Mouse (Mus musculus) liver, embryonic 12.5 days (tissue): ENCODE data around the gene Pde9a. TPM values are rescaled to one million over a fixed set of nuclear protein-coding genes. Genes with fewer than 3 reads are reported as not detected.

Experiments used
- ATAC-seq: fragments of 200-750 bp; cut with Nextera tagmentation; 2 replicates; pipeline ENCODE4 v1.8.0; 2017; ENCODE audit warnings: moderate number of reproducible peaks, mild to moderate bottlenecking, moderate library complexity
- H3K27ac ChIP-seq: fragments of 300-500 bp; sonication (generic); 2 replicates; pipeline ENCODE4 v1.5.1; 2016; ENCODE audit warnings: mild to moderate bottlenecking
- H3K27me3 ChIP-seq: fragments of 300-500 bp; sonication (generic); replicated peaks from 2 replicates; pipeline ENCODE4 v1.6.1; 2016; ENCODE audit warnings: mild to moderate bottlenecking, moderate library complexity
- H3K36me3 ChIP-seq: fragments of 300-500 bp; sonication (generic); 2 replicates; pipeline ENCODE4 v1.6.1; 2016; ENCODE audit warnings: mild to moderate bottlenecking, moderate library complexity
- H3K4me1 ChIP-seq: fragments of 300-500 bp; sonication (generic); 2 replicates; pipeline ENCODE4 v1.6.1; 2016
- H3K4me2 ChIP-seq: fragments of 300-500 bp; sonication (generic); 2 replicates; pipeline ENCODE4 v1.6.1; 2016; ENCODE audit warnings: mild to moderate bottlenecking, moderate library complexity
- H3K4me3 ChIP-seq: fragments of 300-500 bp; sonication (generic); 2 replicates; pipeline ENCODE4 v1.5.1; 2016; ENCODE audit warnings: mild to moderate bottlenecking, moderate library complexity
- H3K9ac ChIP-seq: fragments of 300-500 bp; sonication (generic); 2 replicates; pipeline ENCODE4 v1.6.1; 2016; ENCODE audit warnings: mild to moderate bottlenecking, moderate library complexity
- H3K9me3 ChIP-seq: fragments of 300-500 bp; sonication (generic); replicated peaks from 2 replicates; pipeline ENCODE4 v1.6.1; 2016; ENCODE audit warnings: mild to moderate bottlenecking, moderate library complexity
- WGBS: fragments of 180-500 bp; shearing (Covaris S2); methylation state at CpG from one replicate; pipeline ENCODE4 v1.1.7; 2016; ENCODE audit not compliant: insufficient replicate concordance; 5-methylcytosine and 5-hydroxymethylcytosine counted together
- polyA plus RNA-seq: library from polyadenylated mRNA; unstranded; fragments of >200 nt; fragmentation: Nextera tagmentation; extraction: Ambion mirVana; gene quantifications from 2 replicates; pipeline ENCODE4 v1.2.1, GENCODE M21; 2016

Pde9a gene
- polyA plus RNA-seq, 1 experiment from 2014 or later, result 5.6 TPM

- no peak overlapping the region for H3K4me3 ChIP-seq
- 43% methylated on average over 2 of the region's 2 CpGs for WGBS
- no peak for ATAC-seq
- no peaks in the 10 kb centered on the region for H3K4me1 ChIP-seq
- H3K27ac ChIP-seq, result no peak overlapping the region
- no peaks in the 10 kb centered on the region for H3K9me3 ChIP-seq
- H3K27me3 ChIP-seq, result 0 out of 2 replicates have a peak, but pooled peaks cover 2% of the 10 kb centered on the region
- H3K4me2 ChIP-seq, result no peak overlapping the region
- no peak overlapping the region for H3K9ac ChIP-seq
- no peaks in the 10 kb centered on the region for H3K36me3 ChIP-seq
Measured at GRCm38 (mm10) chr17:31452816-31453215, 66.8 kb downstream of the Pde9a start.

GRCm38 (mm10) chr17:31453476-31453875, 67.5 kb downstream of the Pde9a start:
- Histone ChIP-seq H3K36me3 (no peaks in the 10 kb centered on the region), H3K27me3 (0 out of 2 replicates have a peak, but pooled peaks cover 2% of the 10 kb centered on the region), H3K4me1 (no peaks in the 10 kb centered on the region), H3K4me2 (no peak overlapping the region), H3K9me3 (no peaks in the 10 kb centered on the region), H3K27ac (no peak overlapping the region), H3K9ac (no peak overlapping the region), H3K4me3 (no peak overlapping the region)
- ATAC-seq, result no peak
- WGBS, result 53% methylated on average over 3 of the region's 3 CpGs

- ATAC-seq, result no peak
- WGBS, result 70% methylated on average over 9 of the region's 9 CpGs
- Histone ChIP-seq H3K9me3 (no peaks in the 10 kb centered on the region), H3K4me1 (no peaks in the 10 kb centered on the region), H3K4me2 (no peak overlapping the region), H3K4me3 (no peak overlapping the region), H3K36me3 (no peaks in the 10 kb centered on the region), H3K9ac (no peak overlapping the region), H3K27ac (no peak overlapping the region), H3K27me3 (no peaks in the 10 kb centered on the region)
Measured at GRCm38 (mm10) chr17:31454056-31454455, 68.0 kb downstream of the Pde9a start.

- WGBS, result 53% methylated on average over 18 of the region's 18 CpGs
- ATAC-seq, result no peak
- Histone ChIP-seq H3K27ac (no peak overlapping the region), H3K27me3 (no peaks in the 10 kb centered on the region), H3K9ac (no peak overlapping the region), H3K4me2 (no peak overlapping the region), H3K4me1 (no peaks in the 10 kb centered on the region), H3K36me3 (0 out of 2 replicates have a peak, but pooled peaks cover 2% of the 10 kb centered on the region), H3K9me3 (no peaks in the 10 kb centered on the region), H3K4me3 (no peak overlapping the region)
Measured at GRCm38 (mm10) chr17:31456723-31457567, 70.9 kb downstream of the Pde9a start.

GRCm38 (mm10) chr17:31460416-31460815, 74.4 kb downstream of the Pde9a start:
- H3K9me3 ChIP-seq, result no peaks in the 10 kb centered on the region
- no peak overlapping the region for H3K27ac ChIP-seq
- no peaks in the 10 kb centered on the region for H3K4me1 ChIP-seq
- H3K4me2 ChIP-seq, result no peak overlapping the region
- ATAC-seq, result no peak
- H3K4me3 ChIP-seq, result no peak overlapping the region
- H3K9ac ChIP-seq, result no peak overlapping the region
- H3K36me3 ChIP-seq, result 0 out of 2 replicates have a peak, but pooled peaks cover 2% of the 10 kb centered on the region
- 61% methylated on average over 4 of the region's 4 CpGs for WGBS
- no peaks in the 10 kb centered on the region for H3K27me3 ChIP-seq

- H3K4me1 ChIP-seq, result no peaks in the 10 kb centered on the region
- no peaks in the 10 kb centered on the region for H3K27me3 ChIP-seq
- ATAC-seq, result no peak
- 62% methylated on average over 2 of the region's 2 CpGs for WGBS
- H3K36me3 ChIP-seq, result peaks cover 9% of the 10 kb centered on the region
- H3K4me3 ChIP-seq, result no peak overlapping the region
- no peaks in the 10 kb centered on the region for H3K9me3 ChIP-seq
- H3K27ac ChIP-seq, result no peak overlapping the region
- no peak overlapping the region for H3K9ac ChIP-seq
- no peak overlapping the region for H3K4me2 ChIP-seq
Measured at GRCm38 (mm10) chr17:31462506-31462905, 76.5 kb downstream of the Pde9a start.

- Histone ChIP-seq H3K36me3 (peaks cover 7% of the 10 kb centered on the region), H3K9ac (no peak overlapping the region), H3K27ac (no peak overlapping the region), H3K27me3 (no peaks in the 10 kb centered on the region), H3K9me3 (no peaks in the 10 kb centered on the region), H3K4me1 (peaks cover 7% of the 10 kb centered on the region; the same call in 1 of the 2 replicates), H3K4me2 (no peak overlapping the region), H3K4me3 (no peak overlapping the region)
- ATAC-seq, result no peak
- WGBS, result 61% methylated on average over 3 of the region's 3 CpGs
Measured at GRCm38 (mm10) chr17:31466854-31467253, 80.8 kb downstream of the Pde9a start.

- ATAC-seq, result no peak
- WGBS, result 58% methylated on average over 5 of the region's 5 CpGs
- H3K4me2 ChIP-seq, result no peak overlapping the region
Measured at GRCm38 (mm10) chr17:31468496-31468895, 82.5 kb downstream of the Pde9a start.

GRCm38 (mm10) chr17:31470766-31471418, 84.9 kb downstream of the Pde9a start:
- ATAC-seq, result no peak
- H3K27ac ChIP-seq, result no peak overlapping the region
- H3K27me3 ChIP-seq, result no peaks in the 10 kb centered on the region
- no peak overlapping the region for H3K4me3 ChIP-seq
- no peaks in the 10 kb centered on the region for H3K9me3 ChIP-seq
- peaks cover 7% of the 10 kb centered on the region; the same call in 1 of the 2 replicates for H3K4me1 ChIP-seq
- peaks cover 7% of the 10 kb centered on the region for H3K36me3 ChIP-seq
- H3K4me2 ChIP-seq, result no peak overlapping the region
- WGBS, result 66% methylated on average over 5 of the region's 5 CpGs
- no peak overlapping the region for H3K9ac ChIP-seq

More at GRCm38 (mm10) chr17:31468496-31468895, 82.5 kb downstream of the Pde9a start:
- Histone ChIP-seq H3K27ac (no peak overlapping the region), H3K9ac (no peak overlapping the region), H3K4me3 (no peak overlapping the region), H3K9me3 (no peaks in the 10 kb centered on the region), H3K4me1 (peaks cover 7% of the 10 kb centered on the region; the same call in 1 of the 2 replicates), H3K36me3 (peaks cover 7% of the 10 kb centered on the region), H3K27me3 (no peaks in the 10 kb centered on the region)

- no peak overlapping the region for H3K9ac ChIP-seq
- no peak for ATAC-seq
- no peaks in the 10 kb centered on the region for H3K9me3 ChIP-seq
- no peak overlapping the region for H3K4me2 ChIP-seq
- H3K4me3 ChIP-seq, result no peak overlapping the region
- WGBS, result 63% methylated on average over 6 of the region's 6 CpGs
- no peaks in the 10 kb centered on the region for H3K36me3 ChIP-seq
- no peaks in the 10 kb centered on the region for H3K27me3 ChIP-seq
- no peak overlapping the region for H3K27ac ChIP-seq
- H3K4me1 ChIP-seq, result 0 out of 2 replicates have a peak, but pooled peaks cover 6% of the 10 kb centered on the region
Measured at GRCm38 (mm10) chr17:31474388-31474787, 88.4 kb downstream of the Pde9a start.

GRCm38 (mm10) chr17:31478606-31479005, 92.6 kb downstream of the Pde9a start:
- Histone ChIP-seq H3K36me3 (no peaks in the 10 kb centered on the region), H3K9me3 (no peaks in the 10 kb centered on the region), H3K27me3 (no peaks in the 10 kb centered on the region), H3K4me2 (no peak overlapping the region), H3K4me3 (no peak overlapping the region), H3K9ac (no peak overlapping the region), H3K4me1 (0 out of 2 replicates have a peak, but pooled peaks cover 6% of the 10 kb centered on the region), H3K27ac (no peak overlapping the region)
- WGBS, result 55% methylated on average over 7 of the region's 7 CpGs
- ATAC-seq, result no peak
